Comparison of ENCODE assay signal across 8 mouse cellular contexts in the genomic region with DNA sequence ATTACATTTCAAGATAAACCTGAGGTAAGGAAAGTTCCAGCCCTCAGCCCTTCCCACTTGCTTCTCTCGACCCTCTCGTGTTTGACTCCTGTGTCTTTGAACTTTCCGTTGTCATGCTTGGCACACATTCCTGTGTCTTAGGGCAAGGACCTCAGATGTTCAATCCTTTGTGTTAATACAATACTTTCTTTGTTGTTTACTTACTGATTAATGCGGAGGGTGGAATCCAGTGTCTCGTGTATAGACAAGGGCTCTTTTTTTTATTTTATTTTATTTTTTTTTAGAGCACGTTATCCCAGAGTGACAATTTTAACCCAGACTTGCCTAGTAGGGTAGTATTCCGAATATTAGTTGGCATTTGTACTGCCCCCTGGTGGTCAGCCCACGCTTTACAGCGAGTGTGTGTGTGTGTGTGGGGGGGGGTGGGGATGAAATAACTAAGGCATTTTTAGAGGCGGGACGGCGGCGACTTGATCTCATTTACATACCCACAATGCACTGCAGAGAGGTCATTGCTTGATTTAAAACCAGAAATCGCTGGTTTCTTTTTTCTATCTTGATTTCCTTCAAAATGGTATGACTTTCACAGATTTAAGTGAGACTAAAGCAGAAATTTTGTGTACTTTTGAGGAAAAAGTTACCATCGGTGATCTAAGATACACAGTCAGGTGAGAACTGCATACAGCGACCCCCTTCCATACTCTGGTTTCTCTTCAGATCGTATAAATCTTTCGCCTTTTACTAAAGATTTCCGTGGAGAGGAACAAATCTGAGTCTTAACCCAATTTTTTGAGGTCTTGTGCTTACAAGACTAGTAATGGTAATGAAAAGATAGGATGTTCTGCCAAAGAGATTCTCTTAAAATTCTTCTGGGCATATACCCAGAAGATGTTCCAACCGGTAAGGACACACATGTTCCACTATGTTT. TPM values are rescaled to one million over a fixed set of nuclear protein-coding genes. Genes with fewer than 3 reads are reported as not detected.
DNase-seq lines count a peak whose midpoint lies in the region; ATAC-seq and TF ChIP-seq lines count a peak whose summit lies in the region.

No protein-coding gene starts in this region.

- 6% methylated on average over 20 of the region's 20 CpGs for WGBS in kidney, postnatal 0 days
- 3% methylated on average over 20 of the region's 20 CpGs for WGBS in lung, embryonic 14.5 days

- H3K27ac ChIP-seq in kidney, postnatal 0 days: peak overlapping the region; percentile 76
- H3K27ac ChIP-seq in lung, embryonic 14.5 days (ENCODE audit: low read depth): peak overlapping the region; percentile 14; the same call in 1 of the 2 replicates

- peak overlapping the region; percentile 57; the same call in 1 of the 2 replicates for H3K9ac ChIP-seq in kidney, postnatal 0 days (ENCODE audit: low read depth, low read length)
- H3K9ac ChIP-seq in lung, embryonic 14.5 days: no peak overlapping the region; the same call in 1 of the 2 replicates

- DNase-seq in adrenal gland, adult (ENCODE audit: inconsistent age in 2 of 2, low spot score in 1 of 2): peak; percentile 81 to 92
- peak; percentile 75 for DNase-seq in embryo, embryonic 11.5 days (ENCODE audit: low read depth, low spot score)
- peak; percentile 58 to 65 for DNase-seq in heart, adult 9 months (ENCODE audit: low spot score in 2 of 2)
- DNase-seq in kidney, postnatal 0 days (ENCODE audit: low spot score): peak; percentile 88
- DNase-seq in lung, embryonic 14.5 days: peak; percentile 92
- DNase-seq in ovary, postnatal 36 days (ENCODE audit: low spot score): peak; percentile 77
- peak; percentile 94 for DNase-seq in thymus, postnatal 4 days

- no peaks in the 10 kb centered on the region for H3K9me3 ChIP-seq in kidney, postnatal 0 days (replicated peaks; ENCODE audit: low read length)
- no peaks in the 10 kb centered on the region for H3K9me3 ChIP-seq in lung, embryonic 14.5 days (ENCODE audit: low read depth, low read length)

- peak overlapping the region; percentile 37 for H3K4me2 ChIP-seq in kidney, postnatal 0 days (ENCODE audit: low read length)
- no peak overlapping the region for H3K4me2 ChIP-seq in lung, embryonic 14.5 days

- H3K4me3 ChIP-seq in kidney, postnatal 0 days (replicated peaks; ENCODE audit: low read depth, low read length): 0 out of 2 replicates have a peak overlapping the region, but pooled peaks have one; percentile 7
- H3K4me3 ChIP-seq in lung, embryonic 14.5 days (ENCODE audit: low read depth, low read length): no peak overlapping the region

- no peaks in the 10 kb centered on the region for H3K36me3 ChIP-seq in kidney, postnatal 0 days (ENCODE audit: insufficient read depth, low read length)
- H3K36me3 ChIP-seq in lung, embryonic 14.5 days (ENCODE audit: insufficient read depth): no peaks in the 10 kb centered on the region

- peak; percentile 85 for TF ChIP-seq CTCF in kidney, postnatal 0 days (IDR thresholded peaks at IDR 0.05; ENCODE audit: low read depth)
- TF ChIP-seq CTCF in lung, embryonic 14.5 days (IDR thresholded peaks at IDR 0.05; ENCODE audit: low read depth): peak; percentile 82

- H3K4me1 ChIP-seq in kidney, postnatal 0 days (replicated peaks; ENCODE audit: insufficient read depth, low read length): no peaks in the 10 kb centered on the region
- no peaks in the 10 kb centered on the region for H3K4me1 ChIP-seq in lung, embryonic 14.5 days (ENCODE audit: insufficient read depth)

- peak; percentile 91 for ATAC-seq in CD4-positive, CD25-positive, alpha-beta regulatory T cell, adult 4 months
- peak; percentile 71 for ATAC-seq in kidney, postnatal 0 days (replicated peaks; ENCODE audit: low FRiP score, low read depth)
- peak; percentile 75 for ATAC-seq in lung, embryonic 14.5 days (ENCODE audit: insufficient read depth)

- no peaks in the 10 kb centered on the region for H3K27me3 ChIP-seq in kidney, postnatal 0 days (ENCODE audit: insufficient read depth, low read length)
- no peaks in the 10 kb centered on the region for H3K27me3 ChIP-seq in lung, embryonic 14.5 days (ENCODE audit: insufficient read depth, low read length)

RNA-seq across cellular contexts. Expression of a gene that starts 28.0 kb away (rescaled TPM):
- 1 to 10 TPM; 2.8 to 8.7 TPM for polyA plus RNA-seq in CD4-positive, CD25-positive, alpha-beta regulatory T cell, adult 4 months (2017; shearing (Covaris generic))
- polyA plus RNA-seq in kidney, postnatal 0 days (2015; fragmentation: Nextera tagmentation; extraction: Ambion mirVana): 24.6 and 27.2 TPM in 2 replicates
- 78.9 and 85.9 TPM in 2 replicates for polyA plus RNA-seq in lung, embryonic 14.5 days (2014; fragmentation: Nextera tagmentation; extraction: Ambion mirVana)

RNA-seq across cellular contexts. Expression of a gene that starts 41.3 kb away (rescaled TPM):
- polyA plus RNA-seq in CD4-positive, CD25-positive, alpha-beta regulatory T cell, adult 4 months (2017; shearing (Covaris generic)): under 1 TPM; 0.55 to 0.75 TPM
- polyA plus RNA-seq in kidney, postnatal 0 days (2015; fragmentation: Nextera tagmentation; extraction: Ambion mirVana): 34.4 and 40.5 TPM in 2 replicates
- polyA plus RNA-seq in lung, embryonic 14.5 days (2014; fragmentation: Nextera tagmentation; extraction: Ambion mirVana): 10.7 and 12.4 TPM in 2 replicates

RNA-seq across cellular contexts. Expression of a gene that starts 41.5 kb away (rescaled TPM):
- not detected for polyA plus RNA-seq in CD4-positive, CD25-positive, alpha-beta regulatory T cell, adult 4 months (2017; shearing (Covaris generic))
- polyA plus RNA-seq in kidney, postnatal 0 days (2015; fragmentation: Nextera tagmentation; extraction: Ambion mirVana): 0.18 and 0.59 TPM in 2 replicates
- 0.18 and 0.43 TPM in 2 replicates for polyA plus RNA-seq in lung, embryonic 14.5 days (2014; fragmentation: Nextera tagmentation; extraction: Ambion mirVana)

RNA-seq across cellular contexts. Expression of a gene that starts 54.4 kb away (rescaled TPM):
- polyA plus RNA-seq in CD4-positive, CD25-positive, alpha-beta regulatory T cell, adult 4 months (2017; shearing (Covaris generic)): 100 to 1,000 TPM; 663 to 923 TPM
- polyA plus RNA-seq in kidney, postnatal 0 days (2015; fragmentation: Nextera tagmentation; extraction: Ambion mirVana): 988 and 1,137 TPM in 2 replicates
- polyA plus RNA-seq in lung, embryonic 14.5 days (2014; fragmentation: Nextera tagmentation; extraction: Ambion mirVana): 1,312 and 1,358 TPM in 2 replicates
